Mouse (Mus musculus) layer of hippocampus, adult 8-10 months (tissue): ENCODE data around the gene Rpl3l. TPM values are rescaled to one million over a fixed set of nuclear protein-coding genes. Genes with fewer than 3 reads are reported as not detected.

Experiments
- DNase-seq, 2 experiments: peaks; one replicate each; pipeline ENCODE4 v3.0.0; 2022; ENCODE audit warnings: low spot score in 2 of 2
- total RNA-seq, 4 experiments: library from RNA; stranded (reverse); gene quantifications; 2 replicates each; pipeline ENCODE4 v1.2.4; 2022

The Rpl3l gene
- total RNA-seq, 4 experiments from 2014 or later: 0.23 to 0.77 (median 0.54) TPM

GRCm38 (mm10) chr17:24742307-24742706, 14.7 kb downstream of the Rpl3l start:
- DNase-seq: no peak

DNA sequence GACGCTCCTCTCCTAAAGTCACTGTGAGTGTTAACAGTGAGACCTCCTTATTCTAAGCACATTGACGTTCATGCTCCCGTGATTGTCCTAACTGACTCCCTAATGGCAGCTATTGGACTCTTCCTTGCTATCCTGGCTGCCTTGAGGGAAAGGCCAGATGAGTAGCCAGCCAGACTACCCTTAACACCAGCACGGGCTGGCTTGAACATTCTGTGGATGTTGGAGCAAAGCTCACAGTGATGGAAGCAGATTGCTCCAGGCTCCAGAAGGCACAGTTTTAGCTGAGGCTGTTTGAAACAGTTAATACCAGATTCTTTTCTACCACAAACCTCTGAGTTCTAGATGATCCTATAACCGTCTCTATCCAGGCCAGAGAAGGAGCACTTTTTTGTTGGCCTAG, 16.3 kb downstream of the Rpl3l start:
- no peak for DNase-seq

DNA sequence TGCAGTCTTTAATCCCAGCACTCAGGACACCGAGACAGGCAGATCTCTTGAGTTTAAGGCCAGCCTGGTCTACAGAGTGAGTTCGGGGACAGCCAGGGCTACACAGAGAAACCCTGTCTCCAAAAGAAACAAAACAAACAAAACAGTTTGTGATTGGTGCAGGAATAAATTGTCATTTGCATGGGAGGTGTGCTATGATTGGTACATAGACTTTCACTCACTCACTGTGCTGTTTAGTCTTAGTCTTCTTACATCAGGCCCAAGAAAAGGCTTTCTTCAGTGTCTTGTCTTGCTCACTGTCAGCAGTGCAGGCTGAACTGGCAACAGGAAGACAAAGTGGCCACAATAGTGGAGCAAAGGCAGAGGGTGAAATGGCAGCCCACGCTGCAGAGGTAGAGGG, 16.8 kb downstream of the Rpl3l start:
- no peak for DNase-seq

GRCm38 (mm10) chr17:24745526-24746497, 18.2 kb downstream of the Rpl3l start:
- peak; percentile 68 to 92 for DNase-seq

DNA sequence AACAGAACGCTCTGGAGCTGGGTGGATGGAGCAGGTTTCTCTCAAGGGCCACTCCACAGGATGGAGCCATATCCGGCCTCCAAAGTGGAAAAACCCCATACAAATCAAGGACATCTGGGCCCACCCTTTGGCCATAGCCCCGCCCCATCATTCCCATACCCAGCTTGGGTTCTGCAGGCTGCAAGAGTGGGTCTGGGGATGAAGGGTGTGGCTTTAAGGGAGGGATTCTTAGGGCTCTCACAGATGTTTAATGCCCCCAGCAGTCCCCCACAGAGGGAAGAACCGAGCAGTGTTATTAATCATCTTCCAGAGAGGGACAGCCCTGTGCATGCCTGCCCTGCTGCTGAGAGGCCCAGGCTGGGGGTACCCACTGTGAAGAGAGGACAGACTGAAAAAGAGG, 19.4 kb downstream of the Rpl3l start:
- no peak for DNase-seq

DNA sequence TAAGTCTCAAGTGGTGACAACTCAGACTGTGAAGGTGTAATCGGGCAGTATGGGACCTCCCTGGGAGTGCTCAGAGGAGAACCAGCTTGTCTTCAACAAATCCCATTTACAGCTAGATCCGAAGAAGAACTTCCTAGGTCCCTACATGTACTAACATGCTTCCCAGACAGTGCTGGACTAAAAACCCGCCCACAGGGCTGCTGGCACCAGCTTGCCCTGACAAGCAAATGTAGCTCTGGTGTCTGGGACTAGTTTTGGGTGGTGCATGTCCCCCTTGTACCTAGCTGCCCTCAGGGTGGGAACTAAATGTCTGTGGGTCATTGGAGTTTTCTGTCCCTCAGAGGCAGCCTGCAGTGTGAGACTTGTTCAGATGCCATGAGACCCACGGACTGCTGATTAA, 23.9 kb downstream of the Rpl3l start:
- DNase-seq: no peak

DNA sequence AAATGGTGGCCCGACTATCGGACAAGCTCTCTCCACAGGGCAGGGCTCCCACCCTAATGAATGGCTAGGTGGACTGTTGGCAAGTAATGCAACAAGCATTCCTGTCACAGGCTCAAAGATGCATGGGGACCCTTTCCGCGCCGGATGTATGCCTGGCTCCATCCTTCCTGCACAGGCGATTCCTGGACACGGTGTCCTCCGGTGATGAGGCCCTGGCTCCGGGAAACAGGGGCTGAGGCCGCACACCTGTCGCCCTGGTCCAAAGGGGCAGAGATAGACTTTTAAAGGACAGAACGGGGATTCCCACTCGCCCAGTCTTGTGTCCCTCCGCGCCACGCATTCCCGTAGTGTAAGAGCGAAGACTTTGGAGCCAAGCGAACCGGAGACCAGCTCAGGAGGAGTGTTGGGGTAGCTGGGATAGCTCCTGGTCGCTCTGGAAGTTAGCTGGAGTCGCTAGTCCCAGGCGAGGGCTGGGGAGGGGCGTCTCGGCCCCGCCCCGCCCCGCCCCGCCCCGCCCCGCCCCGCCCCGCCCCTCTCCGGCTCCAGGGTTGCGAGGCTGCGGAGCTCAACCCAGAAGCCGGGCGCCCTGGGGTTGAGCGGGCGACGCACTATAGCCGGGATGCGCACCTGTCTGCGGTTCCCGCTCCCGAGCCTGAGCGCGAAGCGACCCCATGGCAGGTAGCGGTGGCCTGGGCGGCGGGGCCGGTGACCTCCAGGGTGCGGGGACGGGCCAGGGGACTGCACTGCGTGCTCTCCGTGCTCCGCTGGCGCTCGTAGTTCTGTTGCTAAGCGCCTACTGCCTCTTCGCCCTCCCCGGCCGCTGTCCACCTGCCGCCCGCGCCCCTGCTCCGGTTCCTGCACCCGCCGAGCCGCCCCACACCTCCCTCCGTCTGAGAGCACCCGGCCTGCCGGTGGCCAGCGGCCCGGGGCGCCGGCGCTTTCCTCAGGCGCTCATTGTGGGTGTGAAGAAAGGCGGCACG, 25.1 kb downstream of the Rpl3l start, which contains the start of gene Hs3st6:
TSS of gene Hs3st6 (plus strand) at position 574 of the 980 bp plus-strand sequence.
- DNase-seq: no peak

GRCm38 (mm10) chr17:24757394-24757793, 29.8 kb downstream of the Rpl3l start:
- no peak for DNase-seq

DNA sequence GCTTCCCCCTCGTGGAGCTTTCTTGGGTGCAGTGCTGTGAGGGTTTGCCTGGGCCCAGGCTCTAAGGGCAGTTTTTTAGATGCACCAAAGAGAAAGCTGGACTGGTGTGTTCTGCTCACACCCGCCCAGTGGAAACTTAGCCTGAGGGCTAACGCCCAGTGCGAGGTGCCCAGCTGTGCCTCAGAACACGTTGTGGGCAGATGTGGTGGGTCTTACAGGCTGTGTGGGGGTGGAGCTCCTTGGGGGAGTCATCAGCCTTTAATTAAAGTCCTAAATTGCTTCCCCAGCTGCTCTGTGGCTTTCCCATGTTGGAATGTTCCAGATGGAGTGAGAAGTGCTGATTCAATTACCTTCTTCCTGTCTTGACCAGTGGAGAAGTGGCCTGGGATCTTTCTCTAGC, 33.5 kb downstream of the Rpl3l start:
- DNase-seq: no peak

GRCm38 (mm10) chr17:24765016-24765905, 37.6 kb downstream of the Rpl3l start:
- DNase-seq: no peak

GRCm38 (mm10) chr17:24766266-24766875, 38.8 kb downstream of the Rpl3l start:
- DNase-seq: no peak

GRCm38 (mm10) chr17:24769146-24769545, 41.5 kb downstream of the Rpl3l start:
- DNase-seq: no peak

- DNase-seq: no peak
Observed at GRCm38 (mm10) chr17:24773241-24773640, 45.6 kb downstream of the Rpl3l start.

- no peak for DNase-seq
Observed at GRCm38 (mm10) chr17:24775173-24775572, 47.6 kb downstream of the Rpl3l start.

DNA sequence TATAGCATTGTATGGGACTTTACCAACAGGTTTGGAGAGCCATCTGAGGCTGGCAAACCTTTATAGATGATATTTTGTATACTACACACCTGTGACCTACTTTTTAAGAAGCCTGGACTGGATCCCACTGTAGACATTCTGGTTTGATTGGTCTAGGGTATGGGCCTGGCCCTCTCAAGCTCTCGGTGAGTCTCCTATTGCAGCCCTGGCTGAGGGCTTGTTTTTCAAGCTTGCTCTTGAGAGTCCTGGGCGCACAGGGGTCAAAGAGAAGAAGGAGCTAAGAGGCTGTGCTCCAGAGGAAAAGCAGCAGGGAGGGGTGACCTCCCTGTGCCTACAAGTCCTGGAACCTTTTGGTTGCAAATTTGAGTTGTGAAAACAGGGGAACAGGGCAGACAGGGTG, 49.5 kb downstream of the Rpl3l start:
- DNase-seq: no peak

- DNase-seq: no peak
Observed at GRCm38 (mm10) chr17:24780821-24781220, 53.2 kb downstream of the Rpl3l start.
